In the genomic region with DNA sequence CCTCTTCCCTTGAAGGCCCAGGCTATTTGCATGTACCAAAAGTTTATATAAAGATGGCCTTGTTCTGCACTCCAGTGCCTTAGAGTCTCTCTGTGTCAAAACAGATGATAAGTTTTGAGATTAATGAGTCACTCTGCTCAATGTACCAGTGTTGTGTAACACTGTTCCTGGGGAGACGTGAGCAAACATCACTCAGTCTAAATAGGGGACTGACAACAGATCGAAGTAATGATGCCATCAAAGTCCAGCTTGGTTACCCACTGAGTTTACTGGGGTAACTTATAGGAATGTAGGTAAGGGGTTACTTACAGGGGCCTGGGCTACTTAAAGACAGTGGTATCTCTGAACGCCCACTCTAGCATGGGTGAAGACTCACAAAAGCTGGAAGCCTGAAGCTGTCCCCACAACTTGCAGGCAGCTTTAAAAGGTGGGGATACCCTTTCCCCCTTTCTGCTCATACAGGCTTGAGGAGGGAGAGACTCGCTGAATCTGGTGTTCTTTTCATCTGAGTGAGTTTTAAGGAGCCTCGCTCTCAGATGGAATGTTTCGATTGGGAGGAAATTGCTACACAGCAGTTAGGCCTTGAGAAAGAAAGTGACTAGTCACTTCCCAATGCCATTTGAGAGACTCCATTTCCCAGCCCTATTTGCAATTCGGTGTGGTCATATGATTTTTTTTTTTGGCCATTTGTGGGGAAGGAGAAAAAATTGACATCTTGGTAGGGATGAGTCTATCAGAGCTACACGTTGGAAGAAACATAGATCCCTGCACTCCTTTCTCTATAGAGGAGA, we compare ENCODE assay signal across 33 mouse cellular contexts.
DNase-seq lines count a peak whose midpoint lies in the region; ATAC-seq and TF ChIP-seq lines count a peak whose summit lies in the region.
"Had no signal": no experiment of that assay in that cellular context is flagged by ENCODE, and none has a peak within 500 bp of the region (broad histone marks: within the 10 kb centered on the region; RNA-seq: fewer than 3 reads in every experiment).

No protein-coding gene starts in this region.

- H3K27ac ChIP-seq in liver, embryonic 13.5 days: peak overlapping the region; percentile 50
- H3K27ac ChIP-seq in liver, embryonic 11.5 days (ENCODE audit: low read depth, low read length): no peak overlapping the region
- H3K27ac ChIP-seq in bone marrow, adult 2 months (ENCODE audit: control insufficient read depth, insufficient read depth, low read depth, low read length, poor library complexity): peak overlapping the region; percentile 48
- H3K27ac ChIP-seq in liver, embryonic 15.5 days (replicated peaks): peak overlapping the region; percentile 41; the same call in 1 of the 2 replicates
- H3K27ac ChIP-seq: embryonic facial prominence, embryonic 12.5 days; hindbrain, embryonic 13.5 days; kidney, postnatal 0 days; limb, embryonic 12.5 days; midbrain, embryonic 12.5 days; neural tube, embryonic 15.5 days had no signal

- H3K4me2 ChIP-seq in liver, embryonic 13.5 days: no peak overlapping the region
- H3K4me2 ChIP-seq in liver, embryonic 11.5 days: no peak overlapping the region
- no peak overlapping the region for H3K4me2 ChIP-seq in liver, embryonic 15.5 days
- H3K4me2 ChIP-seq: embryonic facial prominence, embryonic 12.5 days; heart, embryonic 11.5 days; hindbrain, embryonic 13.5 days; limb, embryonic 12.5 days; midbrain, embryonic 12.5 days; neural tube, embryonic 15.5 days had no signal

- TF ChIP-seq CTCF in bone marrow, adult 2 months (IDR thresholded peaks at IDR 0.05; ENCODE audit: control insufficient read depth, insufficient read depth, low read length): no peak

- 60% methylated on average over 8 of the region's 8 CpGs for WGBS in liver, embryonic 13.5 days (ENCODE audit: insufficient replicate concordance)
- WGBS in liver, embryonic 11.5 days: 72% methylated on average over 8 of the region's 8 CpGs
- WGBS in bone marrow, adult 2 months: 43% methylated on average over 8 of the region's 8 CpGs
- WGBS in liver, embryonic 15.5 days (ENCODE audit: insufficient replicate concordance): 55% methylated on average over 8 of the region's 8 CpGs

- no peaks in the 10 kb centered on the region for H3K27me3 ChIP-seq in liver, embryonic 13.5 days
- no peaks in the 10 kb centered on the region for H3K27me3 ChIP-seq in liver, embryonic 11.5 days (replicated peaks; ENCODE audit: control insufficient read depth, insufficient read depth, low read length)
- no peaks in the 10 kb centered on the region for H3K27me3 ChIP-seq in liver, embryonic 15.5 days
- H3K27me3 ChIP-seq: CH12.LX; embryonic facial prominence, embryonic 12.5 days; hindbrain, embryonic 13.5 days; midbrain, embryonic 12.5 days; neural tube, embryonic 15.5 days had no signal

- no peak overlapping the region for H3K4me3 ChIP-seq in liver, embryonic 13.5 days (replicated peaks)
- no peak overlapping the region for H3K4me3 ChIP-seq in liver, embryonic 11.5 days (ENCODE audit: low read depth, low read length)
- H3K4me3 ChIP-seq in bone marrow, adult 2 months (replicated peaks; ENCODE audit: control insufficient read depth, low read depth, low read length): no peak overlapping the region
- no peak overlapping the region for H3K4me3 ChIP-seq in liver, embryonic 15.5 days (replicated peaks)
- H3K4me3 ChIP-seq: embryonic facial prominence, embryonic 12.5 days; hindbrain, embryonic 13.5 days; limb, embryonic 12.5 days; megakaryocyte, embryonic 14.5 days; midbrain, embryonic 12.5 days; neural tube, embryonic 15.5 days had no signal

- no peaks in the 10 kb centered on the region for H3K36me3 ChIP-seq in liver, embryonic 13.5 days
- no peaks in the 10 kb centered on the region for H3K36me3 ChIP-seq in liver, embryonic 11.5 days (ENCODE audit: control insufficient read depth, insufficient read depth, low read length)
- no peaks in the 10 kb centered on the region for H3K36me3 ChIP-seq in liver, embryonic 15.5 days (replicated peaks)
- H3K36me3 ChIP-seq: embryonic facial prominence, embryonic 12.5 days; hindbrain, embryonic 13.5 days; limb, embryonic 12.5 days; midbrain, embryonic 12.5 days; neural tube, embryonic 15.5 days had no signal

- ATAC-seq in liver, embryonic 13.5 days (ENCODE audit: low read depth): peak; percentile 61
- ATAC-seq in liver, embryonic 11.5 days (replicated peaks; ENCODE audit: low FRiP score): no peak
- ATAC-seq in liver, embryonic 15.5 days (ENCODE audit: insufficient read depth): peak; percentile 69
- peak; percentile 43; the same call in 1 of the 2 replicates for ATAC-seq in monocyte, adult 5-6 weeks (replicated peaks; ENCODE audit: insufficient number of reproducible peaks, low FRiP score, low TSS enrichment, poor library complexity, severe bottlenecking)
- ATAC-seq: activated CD4-positive, CD25-positive, alpha-beta regulatory T cell, adult 4 months; forebrain, embryonic 14.5 days; intestine, embryonic 16.5 days had no signal

- no peak overlapping the region for H3K9ac ChIP-seq in liver, embryonic 13.5 days
- no peak overlapping the region for H3K9ac ChIP-seq in liver, embryonic 11.5 days (ENCODE audit: low read depth, low read length)
- no peak overlapping the region for H3K9ac ChIP-seq in liver, embryonic 15.5 days
- H3K9ac ChIP-seq: embryonic facial prominence, embryonic 12.5 days; hindbrain, embryonic 13.5 days; limb, embryonic 12.5 days; midbrain, embryonic 12.5 days; neural tube, embryonic 15.5 days had no signal

- no peaks in the 10 kb centered on the region for H3K9me3 ChIP-seq in liver, embryonic 13.5 days (replicated peaks)
- no peaks in the 10 kb centered on the region for H3K9me3 ChIP-seq in liver, embryonic 11.5 days (ENCODE audit: control insufficient read depth, low read length)
- no peaks in the 10 kb centered on the region for H3K9me3 ChIP-seq in liver, embryonic 15.5 days (replicated peaks)
- H3K9me3 ChIP-seq: embryonic facial prominence, embryonic 12.5 days; hindbrain, embryonic 13.5 days; limb, embryonic 12.5 days; midbrain, embryonic 12.5 days; neural tube, embryonic 15.5 days had no signal

- DNase-seq in liver, embryonic 13.5 days: no peak
- no peak for DNase-seq in liver, embryonic 11.5 days (ENCODE audit: low spot score)
- no peak for DNase-seq in heart, postnatal 36 days
- DNase-seq in urinary bladder, postnatal 36 days (ENCODE audit: low spot score in 2 of 2): no peak
- no peak for DNase-seq in urinary bladder, adult 2 months (ENCODE audit: low spot score)
- DNase-seq: adrenal gland, postnatal 25 days; cerebellum, adult 2 months; cerebellum, postnatal 14 days; gastrocnemius, postnatal 25 days; heart, adult 18-20 months; heart, postnatal 4 days; kidney, adult 8-10 months; kidney, postnatal 4 days; layer of hippocampus, adult 9-11 months; lung, adult 2 months; right cerebral cortex, postnatal 25 days; thymus, adult 2 months; thymus, postnatal 36 days had no signal

- TF ChIP-seq POLR2A in bone marrow, adult 2 months (IDR thresholded peaks at IDR 0.05; ENCODE audit: borderline replicate concordance, control insufficient read depth, low read depth, low read length): no peak

- H3K4me1 ChIP-seq in liver, embryonic 13.5 days (replicated peaks): no peaks in the 10 kb centered on the region
- no peaks in the 10 kb centered on the region for H3K4me1 ChIP-seq in liver, embryonic 11.5 days (replicated peaks; ENCODE audit: control insufficient read depth, insufficient read depth, low read length)
- no peaks in the 10 kb centered on the region; the same call in 1 of the 2 replicates for H3K4me1 ChIP-seq in bone marrow, adult 2 months (ENCODE audit: control insufficient read depth, insufficient read depth, low read length)
- H3K4me1 ChIP-seq in liver, embryonic 15.5 days (replicated peaks): no peaks in the 10 kb centered on the region
- H3K4me1 ChIP-seq: embryonic facial prominence, embryonic 12.5 days; hindbrain, embryonic 13.5 days; limb, embryonic 12.5 days; megakaryocyte, embryonic 14.5 days; midbrain, embryonic 12.5 days; neural tube, embryonic 15.5 days had no signal

- intact Hi-C loops in heart, postnatal 36 days (cut with DNase I): no loop called here
